Mouse (Mus musculus) right cerebral cortex, adult 18-20 months (tissue): Measurements from ENCODE around the gene Pira2.
"Not testable (repeated sequence)": the region's sequence is repeated elsewhere in the genome, so short reads cannot be mapped to it uniquely, and the experiment has no call there.

Experiments used
- DNase-seq: peaks from one replicate; pipeline ENCODE4 v3.0.0; 2022; ENCODE audit warnings: mixed read lengths

Gene Pira2

DNA sequence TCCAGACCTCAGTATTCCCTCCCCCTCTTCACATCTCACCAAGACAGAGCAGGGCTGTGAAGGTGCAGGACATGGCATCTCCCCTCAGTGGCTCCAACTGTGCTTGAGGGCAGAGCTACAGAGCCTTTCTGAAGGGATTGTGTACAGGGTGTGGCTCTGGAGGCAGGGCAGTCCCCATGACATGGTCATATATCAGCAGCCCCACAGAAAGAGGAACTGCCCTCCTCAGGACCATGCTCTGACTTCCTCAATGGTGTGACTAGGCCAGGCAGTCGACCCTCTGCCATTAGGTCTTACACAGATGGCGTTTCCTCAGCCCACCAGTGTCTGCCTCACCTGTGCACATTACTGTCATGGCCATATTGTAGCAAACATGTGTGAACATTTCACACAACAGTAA is at the start of gene Pira2:
Gene Pira2, minus strand, starts transcription at position 101 of the 400 bp plus-strand sequence.
- not testable (repeated sequence) for DNase-seq

DNA sequence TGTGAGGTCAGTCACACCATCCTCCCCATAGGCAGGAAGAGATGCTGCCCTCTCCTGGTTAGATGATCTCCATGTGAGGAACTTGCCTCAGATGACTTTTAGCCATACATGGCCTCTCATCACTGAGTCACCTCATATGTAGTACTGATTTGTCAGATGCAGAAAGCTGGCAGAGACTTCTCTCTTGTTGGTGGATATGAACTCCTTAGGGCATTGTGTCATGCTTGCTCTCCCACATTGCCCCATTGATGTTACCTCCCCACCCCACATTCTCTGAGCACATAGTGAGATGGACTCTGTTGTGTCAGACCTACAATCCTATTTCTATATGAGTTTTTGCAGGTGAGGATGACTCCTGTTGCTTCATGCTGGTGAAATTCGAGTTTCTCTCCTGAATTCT is 30.2 kb upstream of the Pira2 start:
- DNase-seq = not testable (repeated sequence)

DNA sequence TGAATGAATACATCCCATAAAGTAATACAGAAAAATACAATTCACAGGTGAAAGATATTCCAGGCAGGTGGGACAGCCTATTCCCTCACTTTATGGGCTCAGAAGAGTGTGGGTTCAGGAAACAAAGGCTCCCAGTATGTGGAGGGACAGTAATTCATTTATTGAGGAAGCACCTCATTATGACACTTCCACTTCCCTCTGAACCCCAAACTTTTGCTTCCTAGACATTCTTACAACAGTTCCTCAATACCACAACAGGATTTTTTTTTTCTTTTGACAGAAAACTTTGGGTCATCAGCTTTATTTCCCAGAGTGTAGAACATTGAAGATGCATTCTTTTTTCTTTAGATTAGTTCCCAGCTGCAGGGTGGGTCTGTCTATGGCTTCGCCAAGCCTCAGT is 7.0 kb downstream of the Pira2 start:
- not testable (repeated sequence) for DNase-seq

DNA sequence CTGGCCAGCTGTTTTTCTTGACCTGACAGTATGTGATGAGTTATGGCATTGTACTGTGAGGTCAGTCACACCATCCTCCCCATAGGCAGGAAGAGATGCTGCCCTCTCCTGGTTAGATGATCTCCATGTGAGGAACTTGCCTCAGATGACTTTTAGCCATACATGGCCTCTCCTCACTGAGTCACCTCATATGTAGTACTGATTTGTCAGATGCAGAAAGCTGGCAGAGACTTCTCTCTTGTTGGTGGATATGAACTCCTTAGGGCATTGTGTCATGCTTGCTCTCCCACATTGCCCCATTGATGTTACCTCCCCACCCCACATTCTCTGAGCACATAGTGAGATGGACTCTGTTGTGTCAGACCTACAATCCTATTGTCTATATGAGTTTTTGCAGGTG is 14.2 kb downstream of the Pira2 start:
- not testable (repeated sequence) for DNase-seq

DNA sequence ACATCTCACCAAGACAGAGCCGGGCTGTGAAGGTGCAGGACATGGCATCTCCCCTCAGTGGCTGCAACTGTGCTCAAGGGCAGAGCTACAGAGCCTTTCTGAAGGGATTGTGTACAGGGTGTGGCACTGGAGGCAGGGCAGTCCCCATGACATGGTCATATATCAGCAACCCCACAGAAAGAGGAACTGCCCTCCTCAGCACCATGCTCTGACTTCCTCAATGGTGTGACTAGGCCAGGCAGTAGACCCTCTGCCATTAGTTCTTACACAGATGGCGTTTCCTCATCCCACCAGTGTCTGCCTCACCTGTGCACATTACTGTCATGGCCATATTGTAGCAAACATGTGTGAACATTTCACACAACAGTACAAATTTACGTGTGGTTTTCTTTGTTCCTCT is 19.3 kb downstream of the Pira2 start, which contains the start of gene Gm15448:
Gene Gm15448, minus strand, starts transcription at position 89 of the 400 bp plus-strand sequence.
- not testable (repeated sequence) for DNase-seq

DNA sequence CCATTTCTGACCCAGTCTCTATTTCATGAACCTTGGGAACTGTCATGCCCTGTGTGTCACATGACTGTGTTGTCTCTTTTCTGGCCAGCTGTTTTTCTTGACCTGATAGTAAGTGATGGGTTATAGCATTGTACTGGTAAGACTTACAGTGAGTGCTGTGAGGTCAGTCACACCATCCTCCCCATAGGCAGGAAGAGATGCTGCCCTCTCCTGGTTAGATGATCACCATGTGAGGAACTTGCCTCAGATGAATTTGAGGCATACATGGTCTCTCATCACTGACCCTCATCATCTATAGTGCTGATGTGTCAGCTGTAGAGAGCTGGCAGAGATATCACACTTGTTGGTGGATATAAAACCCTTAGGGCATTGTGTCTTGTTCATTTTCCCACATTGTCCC is 32.9 kb downstream of the Pira2 start:
- not testable (repeated sequence) for DNase-seq

DNA sequence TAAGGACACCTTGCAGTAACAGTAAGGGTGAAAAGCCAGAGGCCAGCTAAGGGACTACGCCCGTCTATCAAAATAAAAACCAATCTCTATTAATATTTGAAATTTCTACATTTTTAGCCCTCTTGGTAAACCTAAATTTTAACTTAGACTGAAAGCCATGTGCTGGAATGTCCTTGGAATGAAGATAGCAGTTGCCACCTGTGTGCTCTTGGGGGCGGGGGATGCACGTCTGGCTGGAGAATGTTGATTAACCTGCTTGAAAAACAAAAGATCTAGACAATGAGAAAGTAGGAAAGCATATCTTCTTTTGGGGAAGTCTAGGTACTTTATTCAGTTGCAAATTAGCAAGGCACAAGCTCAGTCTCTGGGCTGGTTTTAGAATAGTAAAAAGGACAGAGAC is 41.9 kb downstream of the Pira2 start:
- DNase-seq = not testable (repeated sequence)

DNA sequence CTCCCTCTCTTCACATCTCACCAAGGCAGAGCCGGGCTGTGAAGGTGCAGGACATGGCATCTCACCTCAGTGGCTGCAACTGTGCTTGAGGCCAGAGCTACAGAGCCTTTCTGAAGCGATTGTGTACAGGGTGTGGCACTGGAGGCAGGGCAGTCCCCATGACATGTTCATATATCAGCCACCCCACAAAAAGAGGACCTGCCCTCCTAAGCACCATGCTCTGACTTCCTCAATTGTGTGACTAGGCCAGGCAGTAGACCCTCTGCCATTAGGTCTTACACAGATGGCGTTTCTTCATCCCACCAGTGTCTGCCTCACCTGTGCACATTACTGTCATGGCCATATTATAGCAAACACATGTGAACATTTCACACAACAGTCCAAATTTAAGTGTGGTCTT is 44.9 kb downstream of the Pira2 start:
- not testable (repeated sequence) for DNase-seq

DNA sequence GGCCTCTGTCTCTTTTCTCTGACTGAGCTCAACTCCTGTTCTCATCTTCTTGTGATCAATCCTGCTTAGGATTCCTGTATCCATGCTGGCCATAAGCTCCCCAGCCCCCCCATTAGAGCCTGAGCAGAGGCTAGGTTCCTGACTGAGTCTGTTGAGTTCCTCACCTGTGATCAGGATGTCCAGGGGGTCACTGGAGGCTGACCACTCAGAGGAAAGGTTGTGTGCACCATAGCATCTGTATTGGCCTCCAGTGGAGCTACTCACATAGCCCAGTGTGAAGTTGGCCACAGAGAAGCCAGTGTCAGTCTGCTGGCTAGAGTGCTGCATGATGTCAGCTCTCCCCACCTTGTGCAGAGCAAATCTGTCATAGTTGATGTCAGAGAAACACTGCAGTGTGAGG is 48.6 kb downstream of the Pira2 start:
- not testable (repeated sequence) for DNase-seq
